Mouse (Mus musculus): ENCODE measurements around the gene 1700001L19Rik.

1700001L19Rik gene

GRCm38 (mm10) chr13:68622792-68623191 lies 25.6 kb downstream of the 1700001L19Rik start:
- no peak for DNase-seq

DNA sequence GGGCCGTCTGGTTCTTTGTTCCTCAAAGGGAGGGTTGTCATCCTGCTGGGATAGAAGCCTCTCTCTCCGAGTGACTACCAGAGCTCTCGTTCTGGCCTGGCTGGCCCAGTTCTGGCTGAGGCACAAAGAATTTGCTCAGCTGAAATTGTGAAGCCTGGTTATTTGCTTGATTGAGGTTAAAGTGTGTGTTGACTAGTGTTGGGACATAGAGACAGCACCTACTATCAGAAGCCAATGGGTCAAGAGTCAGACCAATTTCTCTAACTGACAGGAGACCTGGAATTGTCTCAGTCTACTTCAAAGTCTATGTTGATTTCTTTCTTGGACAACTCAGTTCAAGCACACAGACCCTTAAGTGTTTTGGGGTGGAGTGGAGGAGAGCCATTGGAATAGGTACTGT lies 29.8 kb downstream of the 1700001L19Rik start:
- DNase-seq = no peak

- DNase-seq = no peak
These were observed 45.6 kb downstream of the 1700001L19Rik start for GRCm38 (mm10) chr13:68642786-68643185.

All from cerebellum, adult 11 months (tissue).